Mouse (Mus musculus): ENCODE results near the gene Fgr.
"Not testable (repeated sequence)": the region's sequence is repeated elsewhere in the genome, so short reads cannot be mapped to it uniquely, and the experiment has no call there.

Gene Fgr

GRCm38 (mm10) chr4:132973814-132974398 is at the start of gene Fgr:
Fgr (plus strand) TSS chr4:132974095.
- no peak for DNase-seq (ENCODE audit: low spot score)

- not testable (repeated sequence) for DNase-seq (ENCODE audit: low spot score)
These were observed 47.4 kb upstream of the Fgr start for GRCm38 (mm10) chr4:132926520-132926919.

GRCm38 (mm10) chr4:132930784-132931183 is 43.1 kb upstream of the Fgr start:
- peak; percentile 75 for DNase-seq (ENCODE audit: low spot score)

GRCm38 (mm10) chr4:132932752-132933404 is 41.0 kb upstream of the Fgr start:
- no peak for DNase-seq (ENCODE audit: low spot score)

- DNase-seq (ENCODE audit: low spot score), result no peak
These were observed 39.3 kb upstream of the Fgr start for GRCm38 (mm10) chr4:132934639-132935038.

- no peak for DNase-seq (ENCODE audit: low spot score)
These were observed 35.5 kb upstream of the Fgr start for GRCm38 (mm10) chr4:132938181-132938941.

- peak; percentile 52 for DNase-seq (ENCODE audit: low spot score)
These were observed 34.3 kb upstream of the Fgr start for GRCm38 (mm10) chr4:132939421-132940127.

GRCm38 (mm10) chr4:132941012-132941729 is 32.7 kb upstream of the Fgr start:
- no peak for DNase-seq (ENCODE audit: low spot score)

GRCm38 (mm10) chr4:132943088-132943487 is 30.8 kb upstream of the Fgr start:
- no peak for DNase-seq (ENCODE audit: low spot score)

GRCm38 (mm10) chr4:132944106-132944505 is 29.8 kb upstream of the Fgr start:
- DNase-seq (ENCODE audit: low spot score), result no peak

GRCm38 (mm10) chr4:132944776-132945175 is 29.1 kb upstream of the Fgr start:
- DNase-seq (ENCODE audit: low spot score), result no peak

GRCm38 (mm10) chr4:132945261-132946046 is 28.4 kb upstream of the Fgr start:
- DNase-seq (ENCODE audit: low spot score), result no peak

GRCm38 (mm10) chr4:132946047-132947001 is 27.6 kb upstream of the Fgr start:
- no peak for DNase-seq (ENCODE audit: low spot score)

GRCm38 (mm10) chr4:132949882-132950532 is 23.9 kb upstream of the Fgr start:
- no peak for DNase-seq (ENCODE audit: low spot score)

- no peak for DNase-seq (ENCODE audit: low spot score)
These were observed 22.9 kb upstream of the Fgr start for GRCm38 (mm10) chr4:132950999-132951398.

- DNase-seq (ENCODE audit: low spot score), result no peak
These were observed 19.1 kb upstream of the Fgr start for GRCm38 (mm10) chr4:132954530-132955394.

- no peak for DNase-seq (ENCODE audit: low spot score)
These were observed 18.5 kb upstream of the Fgr start for GRCm38 (mm10) chr4:132955395-132955791.
